Mouse (Mus musculus): ENCODE results near the gene Btbd8. TPM values are rescaled to one million over a fixed set of nuclear protein-coding genes. Genes with fewer than 3 reads are reported as not detected.

Btbd8 gene
- polyA plus RNA-seq, 1 experiment from 2014 or later, result 2.9 TPM

GRCm38 (mm10) chr5:107467098-107467497 is 29.3 kb downstream of the Btbd8 start:
- 82% methylated on average over 4 of the region's 4 CpGs for WGBS
- ATAC-seq (replicated peaks; ENCODE audit: low FRiP score, low read depth), result no peak

GRCm38 (mm10) chr5:107470600-107471329 is 33.0 kb downstream of the Btbd8 start:
- no peak overlapping the region for H3K9ac ChIP-seq (ENCODE audit: low read depth, low read length)
- no peaks in the 10 kb centered on the region for H3K4me1 ChIP-seq (replicated peaks; ENCODE audit: insufficient read depth, low read length)
- no peak overlapping the region for H3K4me2 ChIP-seq (ENCODE audit: low read length)
- DNase-seq (ENCODE audit: low spot score) (no peak), ATAC-seq (replicated peaks; ENCODE audit: low FRiP score, low read depth) (no peak)
- 69% methylated on average over 10 of the region's 10 CpGs for WGBS
- peaks cover 9% of the 10 kb centered on the region; the same call in 1 of the 2 replicates for H3K36me3 ChIP-seq (ENCODE audit: insufficient read depth, low read length)
- H3K9me3 ChIP-seq (replicated peaks; ENCODE audit: low read length), result no peaks in the 10 kb centered on the region
- H3K4me3 ChIP-seq (replicated peaks; ENCODE audit: low read depth, low read length), result no peak overlapping the region
- no peaks in the 10 kb centered on the region for H3K27me3 ChIP-seq (ENCODE audit: insufficient read depth, low read length)
- H3K27ac ChIP-seq, result no peak overlapping the region
- no peak for TF ChIP-seq CTCF (IDR thresholded peaks at IDR 0.05; ENCODE audit: low read depth)

More at GRCm38 (mm10) chr5:107467098-107467497, 29.3 kb downstream of the Btbd8 start:
- H3K9ac ChIP-seq (ENCODE audit: low read depth, low read length), result no peak overlapping the region
- no peak for TF ChIP-seq CTCF (IDR thresholded peaks at IDR 0.05; ENCODE audit: low read depth)
- H3K27ac ChIP-seq, result no peak overlapping the region
- H3K27me3 ChIP-seq (ENCODE audit: insufficient read depth, low read length), result no peaks in the 10 kb centered on the region
- H3K4me1 ChIP-seq (replicated peaks; ENCODE audit: insufficient read depth, low read length), result no peaks in the 10 kb centered on the region
- H3K4me3 ChIP-seq (replicated peaks; ENCODE audit: low read depth, low read length), result no peak overlapping the region
- no peak overlapping the region for H3K4me2 ChIP-seq (ENCODE audit: low read length)
- no peak for DNase-seq (ENCODE audit: low spot score)
- H3K36me3 ChIP-seq (ENCODE audit: insufficient read depth, low read length), result peaks cover 9% of the 10 kb centered on the region; the same call in 1 of the 2 replicates
- no peaks in the 10 kb centered on the region for H3K9me3 ChIP-seq (replicated peaks; ENCODE audit: low read length)

GRCm38 (mm10) chr5:107480194-107480593 is 42.4 kb downstream of the Btbd8 start:
- 95% methylated on average over 2 of the region's 2 CpGs for WGBS
- no peaks in the 10 kb centered on the region for H3K4me1 ChIP-seq (replicated peaks; ENCODE audit: insufficient read depth, low read length)

GRCm38 (mm10) chr5:107488996-107489395 is 51.2 kb downstream of the Btbd8 start:
- 63% methylated on average over 4 of the region's 4 CpGs for WGBS
- no peak overlapping the region for H3K4me2 ChIP-seq (ENCODE audit: low read length)
- no peaks in the 10 kb centered on the region; the same call in 1 of the 2 replicates for H3K36me3 ChIP-seq (ENCODE audit: insufficient read depth, low read length)
- H3K4me1 ChIP-seq (replicated peaks; ENCODE audit: insufficient read depth, low read length), result no peaks in the 10 kb centered on the region
- no peak for DNase-seq (ENCODE audit: low spot score)
- no peak overlapping the region for H3K9ac ChIP-seq (ENCODE audit: low read depth, low read length)
- no peak for TF ChIP-seq CTCF (IDR thresholded peaks at IDR 0.05; ENCODE audit: low read depth)
- no peaks in the 10 kb centered on the region for H3K9me3 ChIP-seq (replicated peaks; ENCODE audit: low read length)
- no peak overlapping the region for H3K27ac ChIP-seq
- ATAC-seq (replicated peaks; ENCODE audit: low FRiP score, low read depth), result no peak
- no peaks in the 10 kb centered on the region for H3K27me3 ChIP-seq (ENCODE audit: insufficient read depth, low read length)
- no peak overlapping the region for H3K4me3 ChIP-seq (replicated peaks; ENCODE audit: low read depth, low read length)

More at GRCm38 (mm10) chr5:107480194-107480593, 42.4 kb downstream of the Btbd8 start:
- Histone ChIP-seq H3K4me3 (replicated peaks; ENCODE audit: low read depth, low read length) (no peak overlapping the region), H3K9ac (ENCODE audit: low read depth, low read length) (no peak overlapping the region), H3K36me3 (ENCODE audit: insufficient read depth, low read length) (no peaks in the 10 kb centered on the region), H3K4me2 (ENCODE audit: low read length) (no peak overlapping the region), H3K27ac (no peak overlapping the region), H3K9me3 (replicated peaks; ENCODE audit: low read length) (no peaks in the 10 kb centered on the region), H3K27me3 (ENCODE audit: insufficient read depth, low read length) (no peaks in the 10 kb centered on the region)
- DNase-seq (ENCODE audit: low spot score), result no peak
- TF ChIP-seq CTCF (IDR thresholded peaks at IDR 0.05; ENCODE audit: low read depth), result no peak
- ATAC-seq (replicated peaks; ENCODE audit: low FRiP score, low read depth), result no peak

GRCm38 (mm10) chr5:107491036-107491435 is 53.2 kb downstream of the Btbd8 start:
- DNase-seq (ENCODE audit: low spot score) (no peak), ATAC-seq (replicated peaks; ENCODE audit: low FRiP score, low read depth) (no peak)
- Histone ChIP-seq H3K4me1 (replicated peaks; ENCODE audit: insufficient read depth, low read length) (no peaks in the 10 kb centered on the region), H3K27me3 (ENCODE audit: insufficient read depth, low read length) (no peaks in the 10 kb centered on the region), H3K27ac (no peak overlapping the region), H3K4me2 (ENCODE audit: low read length) (no peak overlapping the region), H3K9me3 (replicated peaks; ENCODE audit: low read length) (no peaks in the 10 kb centered on the region), H3K36me3 (ENCODE audit: insufficient read depth, low read length) (no peaks in the 10 kb centered on the region; the same call in 1 of the 2 replicates), H3K9ac (ENCODE audit: low read depth, low read length) (no peak overlapping the region), H3K4me3 (replicated peaks; ENCODE audit: low read depth, low read length) (no peak overlapping the region)
- TF ChIP-seq CTCF (IDR thresholded peaks at IDR 0.05; ENCODE audit: low read depth), result no peak
- WGBS, result 60% methylated on average over 9 of the region's 9 CpGs

- 93% methylated on average over 2 of the region's 2 CpGs for WGBS
- Histone ChIP-seq H3K27me3 (ENCODE audit: insufficient read depth, low read length) (no peaks in the 10 kb centered on the region), H3K4me1 (replicated peaks; ENCODE audit: insufficient read depth, low read length) (no peaks in the 10 kb centered on the region), H3K9me3 (replicated peaks; ENCODE audit: low read length) (no peaks in the 10 kb centered on the region), H3K27ac (no peak overlapping the region), H3K4me3 (replicated peaks; ENCODE audit: low read depth, low read length) (no peak overlapping the region), H3K4me2 (ENCODE audit: low read length) (no peak overlapping the region), H3K36me3 (ENCODE audit: insufficient read depth, low read length) (no peaks in the 10 kb centered on the region; the same call in 1 of the 2 replicates), H3K9ac (ENCODE audit: low read depth, low read length) (no peak overlapping the region)
- DNase-seq (ENCODE audit: low spot score) (no peak), ATAC-seq (replicated peaks; ENCODE audit: low FRiP score, low read depth) (no peak)
- TF ChIP-seq CTCF (IDR thresholded peaks at IDR 0.05; ENCODE audit: low read depth), result no peak
These were observed 54.7 kb downstream of the Btbd8 start for GRCm38 (mm10) chr5:107492471-107492870.
